Mouse (Mus musculus): ENCODE measurements at regions not wholly inside any gene's neighbourhood (a gene's known extent, or its start where the extent isn't known, plus 50 kb on each side); places are given as distances from the start of the nearest gene placed in this dataset.
A peak's percentile ranks its signal among the peaks of the same experiment; 100 is the strongest.

- Histone ChIP-seq H3K4me2 (no peak overlapping the region), H3K27me3 (0 out of 2 replicates have a peak, but pooled peaks cover 3% of the 10 kb centered on the region), H3K9ac (no peak overlapping the region), H3K36me3 (no peaks in the 10 kb centered on the region), H3K9me3 (replicated peaks) (no peaks in the 10 kb centered on the region), H3K4me1 (peaks cover 19% of the 10 kb centered on the region), H3K27ac (no peak overlapping the region), H3K4me3 (replicated peaks) (no peak overlapping the region)
- WGBS = 63% methylated on average over 6 of the region's 6 CpGs
- ATAC-seq (replicated peaks; ENCODE audit: low FRiP score) = no peak
These were observed 121.7 kb downstream of the Chic2 start for GRCm38 (mm10) chr5:74922881-74923280.

GRCm38 (mm10) chr5:74920939-74921338 is 123.6 kb downstream of the Chic2 start:
- Histone ChIP-seq H3K4me1 (peaks cover 19% of the 10 kb centered on the region), H3K4me2 (no peak overlapping the region), H3K4me3 (replicated peaks) (no peak overlapping the region), H3K9me3 (replicated peaks) (no peaks in the 10 kb centered on the region), H3K9ac (no peak overlapping the region), H3K27me3 (0 out of 2 replicates have a peak, but pooled peaks cover 3% of the 10 kb centered on the region), H3K36me3 (no peaks in the 10 kb centered on the region), H3K27ac (no peak overlapping the region)
- 18% methylated on average over 2 of the region's 2 CpGs for WGBS
- ATAC-seq (replicated peaks; ENCODE audit: low FRiP score) = peak; percentile 50

GRCm38 (mm10) chr5:74920490-74920889 is 124.1 kb downstream of the Chic2 start:
- Histone ChIP-seq H3K9me3 (replicated peaks) (no peaks in the 10 kb centered on the region), H3K4me2 (no peak overlapping the region), H3K27ac (no peak overlapping the region), H3K36me3 (no peaks in the 10 kb centered on the region), H3K9ac (no peak overlapping the region), H3K4me3 (replicated peaks) (no peak overlapping the region), H3K4me1 (peaks cover 19% of the 10 kb centered on the region), H3K27me3 (0 out of 2 replicates have a peak, but pooled peaks cover 3% of the 10 kb centered on the region)
- ATAC-seq (replicated peaks; ENCODE audit: low FRiP score) = peak; percentile 89
- WGBS = 15% methylated on average over 5 of the region's 5 CpGs

GRCm38 (mm10) chr5:74905504-74906061 is 139.0 kb downstream of the Chic2 start:
- Histone ChIP-seq H3K27ac (peak overlapping the region; percentile 52), H3K36me3 (no peaks in the 10 kb centered on the region), H3K4me1 (peaks cover 12% of the 10 kb centered on the region), H3K9ac (no peak overlapping the region), H3K4me2 (no peak overlapping the region), H3K4me3 (replicated peaks) (no peak overlapping the region), H3K27me3 (no peaks in the 10 kb centered on the region), H3K9me3 (replicated peaks) (no peaks in the 10 kb centered on the region)
- 7% methylated on average over 7 of the region's 7 CpGs for WGBS
- peak; percentile 83 for ATAC-seq (replicated peaks; ENCODE audit: low FRiP score)

- no peaks in the 10 kb centered on the region for H3K9me3 ChIP-seq (replicated peaks)
- ATAC-seq (replicated peaks; ENCODE audit: low FRiP score) = peak; percentile 79
- H3K4me2 ChIP-seq = no peak overlapping the region
- 27% methylated on average over 7 of the region's 7 CpGs for WGBS
- no peak overlapping the region for H3K4me3 ChIP-seq (replicated peaks)
- H3K27me3 ChIP-seq = no peaks in the 10 kb centered on the region
- peak overlapping the region; percentile 52 for H3K27ac ChIP-seq
- H3K4me1 ChIP-seq = peaks cover 12% of the 10 kb centered on the region
- H3K36me3 ChIP-seq = no peaks in the 10 kb centered on the region
- no peak overlapping the region for H3K9ac ChIP-seq
These were observed 139.6 kb downstream of the Chic2 start for GRCm38 (mm10) chr5:74904927-74905503.

- Histone ChIP-seq H3K27me3 (no peaks in the 10 kb centered on the region), H3K4me1 (peaks cover 12% of the 10 kb centered on the region), H3K27ac (peak overlapping the region; percentile 52), H3K9ac (no peak overlapping the region), H3K36me3 (no peaks in the 10 kb centered on the region), H3K9me3 (replicated peaks) (no peaks in the 10 kb centered on the region), H3K4me3 (replicated peaks) (no peak overlapping the region), H3K4me2 (no peak overlapping the region)
- ATAC-seq (replicated peaks; ENCODE audit: low FRiP score) = no peak
- WGBS = 74% methylated on average over 3 of the region's 3 CpGs
These were observed 140.2 kb downstream of the Chic2 start for GRCm38 (mm10) chr5:74904327-74904726.

GRCm38 (mm10) chr5:74903711-74904110 is 140.9 kb downstream of the Chic2 start:
- Histone ChIP-seq H3K4me3 (replicated peaks) (no peak overlapping the region), H3K27me3 (no peaks in the 10 kb centered on the region), H3K4me1 (peaks cover 12% of the 10 kb centered on the region), H3K27ac (0 out of 2 replicates have a peak overlapping the region, but pooled peaks have one; percentile 52), H3K4me2 (no peak overlapping the region), H3K9ac (no peak overlapping the region), H3K36me3 (no peaks in the 10 kb centered on the region), H3K9me3 (replicated peaks) (no peaks in the 10 kb centered on the region)
- ATAC-seq (replicated peaks; ENCODE audit: low FRiP score) = no peak
- 89% methylated on average over 6 of the region's 6 CpGs for WGBS

GRCm38 (mm10) chr5:74897133-74897532 is 147.4 kb downstream of the Chic2 start:
- Histone ChIP-seq H3K36me3 (no peaks in the 10 kb centered on the region), H3K27ac (no peak overlapping the region), H3K4me1 (no peaks in the 10 kb centered on the region), H3K27me3 (no peaks in the 10 kb centered on the region), H3K4me2 (no peak overlapping the region), H3K9ac (no peak overlapping the region), H3K9me3 (replicated peaks) (no peaks in the 10 kb centered on the region), H3K4me3 (replicated peaks) (no peak overlapping the region)
- WGBS = 87% methylated on average over 8 of the region's 8 CpGs
- ATAC-seq (replicated peaks; ENCODE audit: low FRiP score) = no peak

GRCm38 (mm10) chr5:74893276-74893675 is 151.3 kb downstream of the Chic2 start:
- Histone ChIP-seq H3K9me3 (replicated peaks) (no peaks in the 10 kb centered on the region), H3K4me2 (no peak overlapping the region), H3K4me3 (replicated peaks) (no peak overlapping the region), H3K27ac (no peak overlapping the region), H3K4me1 (peaks cover 4% of the 10 kb centered on the region; the same call in 1 of the 2 replicates), H3K9ac (no peak overlapping the region), H3K36me3 (no peaks in the 10 kb centered on the region), H3K27me3 (no peaks in the 10 kb centered on the region)
- no peak for ATAC-seq (replicated peaks; ENCODE audit: low FRiP score)
- WGBS = 79% methylated on average over 5 of the region's 5 CpGs

- H3K4me3 ChIP-seq (replicated peaks) = no peak overlapping the region
- H3K27me3 ChIP-seq = no peaks in the 10 kb centered on the region
- H3K9me3 ChIP-seq (replicated peaks) = no peaks in the 10 kb centered on the region
- H3K27ac ChIP-seq = no peak overlapping the region
- no peaks in the 10 kb centered on the region for H3K36me3 ChIP-seq
- no peak overlapping the region for H3K9ac ChIP-seq
- H3K4me2 ChIP-seq = no peak overlapping the region
- ATAC-seq (replicated peaks; ENCODE audit: low FRiP score) = no peak
- WGBS = 30% methylated on average over 3 of the region's 3 CpGs
- H3K4me1 ChIP-seq = peaks cover 4% of the 10 kb centered on the region; the same call in 1 of the 2 replicates
These were observed 153.0 kb downstream of the Chic2 start for GRCm38 (mm10) chr5:74891541-74891940.

- no peak overlapping the region for H3K4me2 ChIP-seq
- no peak for ATAC-seq (replicated peaks; ENCODE audit: low FRiP score)
- H3K36me3 ChIP-seq = no peaks in the 10 kb centered on the region
- no peak overlapping the region for H3K9ac ChIP-seq
- H3K27ac ChIP-seq = no peak overlapping the region; the same call in 1 of the 2 replicates
- H3K27me3 ChIP-seq = no peaks in the 10 kb centered on the region
- H3K4me1 ChIP-seq = peaks cover 4% of the 10 kb centered on the region; the same call in 1 of the 2 replicates
- H3K9me3 ChIP-seq (replicated peaks) = no peaks in the 10 kb centered on the region
- no peak overlapping the region for H3K4me3 ChIP-seq (replicated peaks)
- 49% methylated on average over 8 of the region's 8 CpGs for WGBS
These were observed 155.6 kb downstream of the Chic2 start for GRCm38 (mm10) chr5:74888934-74889333.

- no peak overlapping the region for H3K4me3 ChIP-seq (replicated peaks)
- H3K27ac ChIP-seq = no peak overlapping the region
- ATAC-seq (replicated peaks; ENCODE audit: low FRiP score) = no peak
- H3K4me1 ChIP-seq = peaks cover 4% of the 10 kb centered on the region; the same call in 1 of the 2 replicates
- no peak overlapping the region for H3K4me2 ChIP-seq
- no peaks in the 10 kb centered on the region for H3K9me3 ChIP-seq (replicated peaks)
- H3K27me3 ChIP-seq = no peaks in the 10 kb centered on the region
- 88% methylated on average over 3 of the region's 3 CpGs for WGBS
- no peak overlapping the region for H3K9ac ChIP-seq
- H3K36me3 ChIP-seq = no peaks in the 10 kb centered on the region
These were observed 158.6 kb downstream of the Chic2 start for GRCm38 (mm10) chr5:74885958-74886357.

Data from kidney, embryonic 15.5 days (tissue).